Mouse (Mus musculus) hindlimb bud, embryonic 11.5 days (tissue): ENCODE data around the gene Lalba.
"Not testable (repeated sequence)": the region's sequence is repeated elsewhere in the genome, so short reads cannot be mapped to it uniquely, and the experiment has no call there.

Experiments
- DNase-seq: peaks from one replicate; pipeline ENCODE4 v3.0.0-alpha.2; 2012; ENCODE audit warnings: low read depth, low spot score; ENCODE audit errors: extremely low spot score

Lalba gene

GRCm38 (mm10) chr15:98482701-98483100 lies at the start of gene Lalba:
Gene Lalba, minus strand, starts transcription at chr15:98482721.
- DNase-seq, result no peak

- DNase-seq, result no peak
Measured at GRCm38 (mm10) chr15:98532281-98532680, 49.8 kb upstream of the Lalba start.

- DNase-seq, result no peak
Measured at GRCm38 (mm10) chr15:98528066-98528563, 45.6 kb upstream of the Lalba start.

- no peak for DNase-seq
Measured at GRCm38 (mm10) chr15:98527056-98527771, 44.7 kb upstream of the Lalba start.

GRCm38 (mm10) chr15:98526057-98526456 lies 43.5 kb upstream of the Lalba start:
- DNase-seq, result no peak

GRCm38 (mm10) chr15:98521245-98521644 lies 38.7 kb upstream of the Lalba start:
- no peak for DNase-seq

- no peak for DNase-seq
Measured at GRCm38 (mm10) chr15:98517380-98518355, 35.1 kb upstream of the Lalba start.

GRCm38 (mm10) chr15:98514845-98515244 lies 32.3 kb upstream of the Lalba start:
- DNase-seq, result not testable (repeated sequence)

GRCm38 (mm10) chr15:98514146-98514545 lies 31.6 kb upstream of the Lalba start:
- DNase-seq, result no peak

GRCm38 (mm10) chr15:98513676-98514075 lies 31.2 kb upstream of the Lalba start:
- DNase-seq, result not testable (repeated sequence)

GRCm38 (mm10) chr15:98512799-98513321 lies 30.3 kb upstream of the Lalba start:
- no peak for DNase-seq

GRCm38 (mm10) chr15:98512232-98512631 lies 29.7 kb upstream of the Lalba start:
- no peak for DNase-seq

GRCm38 (mm10) chr15:98511386-98511928 lies 28.9 kb upstream of the Lalba start:
- no peak for DNase-seq

- no peak for DNase-seq
Measured at GRCm38 (mm10) chr15:98510438-98511385, 28.2 kb upstream of the Lalba start.

GRCm38 (mm10) chr15:98509387-98509786 lies 26.9 kb upstream of the Lalba start:
- no peak for DNase-seq

GRCm38 (mm10) chr15:98507321-98507720 lies 24.8 kb upstream of the Lalba start:
- DNase-seq, result no peak

- DNase-seq, result no peak
Measured at GRCm38 (mm10) chr15:98506253-98506957, 23.9 kb upstream of the Lalba start.

GRCm38 (mm10) chr15:98504514-98504913 lies 22.0 kb upstream of the Lalba start:
- DNase-seq, result no peak

GRCm38 (mm10) chr15:98503317-98503716 lies 20.8 kb upstream of the Lalba start:
- no peak for DNase-seq
